Mouse (Mus musculus) liver, embryonic 11.5 days (tissue): ENCODE data around the gene Pbx1. TPM values are rescaled to one million over a fixed set of nuclear protein-coding genes. Genes with fewer than 3 reads are reported as not detected.

ENCODE experiments used
- ATAC-seq: fragments of 200-750 bp; cut with Nextera tagmentation; replicated peaks from 2 replicates; pipeline ENCODE4 v1.8.0; 2017; ENCODE audit warnings: moderate number of reproducible peaks, mild to moderate bottlenecking, moderate TSS enrichment, moderate library complexity; ENCODE audit not compliant: low FRiP score
- DNase-seq: peaks from one replicate; pipeline ENCODE4 v3.0.0-alpha.2; 2017; ENCODE audit warnings: low spot score
- H3K27ac ChIP-seq: fragments of 300-500 bp; sonication (generic); 2 replicates; pipeline ENCODE4 v1.5.1; 2014; ENCODE audit warnings: mild to moderate bottlenecking, low read depth, low read length, control low read depth
- H3K27me3 ChIP-seq: fragments of 300-500 bp; sonication (generic); replicated peaks from 2 replicates; pipeline ENCODE4 v1.6.1; 2014; ENCODE audit warnings: low read length, mixed read lengths; ENCODE audit not compliant: control insufficient read depth, insufficient read depth
- H3K36me3 ChIP-seq: fragments of 300-500 bp; sonication (generic); 2 replicates; pipeline ENCODE4 v1.6.1; 2014; ENCODE audit warnings: mild to moderate bottlenecking, low read length, moderate library complexity, mixed read lengths; ENCODE audit not compliant: control insufficient read depth, insufficient read depth
- H3K4me1 ChIP-seq: fragments of 300-500 bp; sonication (generic); replicated peaks from 2 replicates; pipeline ENCODE4 v1.6.1; 2014; ENCODE audit warnings: low read length, mixed read lengths; ENCODE audit not compliant: control insufficient read depth, insufficient read depth
- H3K4me2 ChIP-seq: fragments of 300-500 bp; sonication (generic); 2 replicates; pipeline ENCODE4 v1.6.1; 2014; ENCODE audit warnings: mild to moderate bottlenecking, control low read depth, moderate library complexity
- H3K4me3 ChIP-seq: fragments of 300-500 bp; sonication (generic); 2 replicates; pipeline ENCODE4 v1.5.1; 2014; ENCODE audit warnings: low read depth, low read length, control low read depth
- H3K9ac ChIP-seq: fragments of 300-500 bp; sonication (generic); 2 replicates; pipeline ENCODE4 v1.6.1; 2014; ENCODE audit warnings: low read depth, low read length, control low read depth
- H3K9me3 ChIP-seq: fragments of 300-500 bp; sonication (generic); 2 replicates; pipeline ENCODE4 v1.6.1; 2016; ENCODE audit warnings: low read length, inconsistent platforms, mixed read lengths; ENCODE audit not compliant: control insufficient read depth
- WGBS: fragments of 180-500 bp; shearing (Covaris S2); extraction: QIAGEN DNeasy Blood & Tissue Kit; methylation state at CpG from one replicate; pipeline ENCODE4 v1.1.7; 2014; 5-methylcytosine and 5-hydroxymethylcytosine counted together
- polyA plus RNA-seq: library from polyadenylated mRNA; unstranded; fragments of >200 nt; fragmentation: Nextera tagmentation; extraction: Ambion mirVana; gene quantifications from 2 replicates; pipeline ENCODE4 v1.2.1, GENCODE M21; 2014

The Pbx1 gene
- polyA plus RNA-seq, 1 experiment from 2014 or later = 17.0 TPM

- Histone ChIP-seq H3K4me3 (no peak overlapping the region), H3K27me3 (no peaks in the 10 kb centered on the region), H3K27ac (no peak overlapping the region), H3K4me1 (peaks cover 25% of the 10 kb centered on the region), H3K9ac (no peak overlapping the region), H3K4me2 (no peak overlapping the region; the same call in 1 of the 2 replicates), H3K9me3 (no peaks in the 10 kb centered on the region), H3K36me3 (no peaks in the 10 kb centered on the region)
- ATAC-seq (no peak), DNase-seq (no peak)
- 60% methylated on average over 7 of the region's 7 CpGs for WGBS
These were observed 107.6 kb downstream of the Pbx1 start for GRCm38 (mm10) chr1:168324306-168325085.

GRCm38 (mm10) chr1:168323436-168324108, 108.5 kb downstream of the Pbx1 start:
- Histone ChIP-seq H3K27ac (no peak overlapping the region), H3K27me3 (no peaks in the 10 kb centered on the region), H3K9ac (no peak overlapping the region), H3K4me1 (peaks cover 25% of the 10 kb centered on the region), H3K4me2 (peak overlapping the region; percentile 19; the same call in 1 of the 2 replicates), H3K4me3 (no peak overlapping the region), H3K36me3 (no peaks in the 10 kb centered on the region), H3K9me3 (no peaks in the 10 kb centered on the region)
- peak; percentile 66 for ATAC-seq
- 49% methylated on average over 12 of the region's 12 CpGs for WGBS
- DNase-seq = no peak

GRCm38 (mm10) chr1:168322892-168323291, 109.2 kb downstream of the Pbx1 start:
- H3K9me3 ChIP-seq = no peaks in the 10 kb centered on the region
- no peak overlapping the region for H3K27ac ChIP-seq
- 91% methylated on average over 1 of the region's 1 CpGs for WGBS
- no peak overlapping the region for H3K4me3 ChIP-seq
- no peak overlapping the region for H3K9ac ChIP-seq
- no peak overlapping the region for H3K4me2 ChIP-seq
- no peaks in the 10 kb centered on the region for H3K36me3 ChIP-seq
- H3K4me1 ChIP-seq = peaks cover 19% of the 10 kb centered on the region
- ATAC-seq (peak; percentile 32; the same call in 1 of the 2 replicates), DNase-seq (no peak)
- no peaks in the 10 kb centered on the region for H3K27me3 ChIP-seq

GRCm38 (mm10) chr1:168319695-168320094, 112.4 kb downstream of the Pbx1 start:
- WGBS = 82% methylated on average over 5 of the region's 5 CpGs
- ATAC-seq (no peak), DNase-seq (no peak)
- Histone ChIP-seq H3K9me3 (no peaks in the 10 kb centered on the region), H3K36me3 (no peaks in the 10 kb centered on the region), H3K27me3 (no peaks in the 10 kb centered on the region), H3K4me3 (no peak overlapping the region), H3K4me1 (peaks cover 14% of the 10 kb centered on the region), H3K27ac (no peak overlapping the region), H3K9ac (no peak overlapping the region), H3K4me2 (no peak overlapping the region)

GRCm38 (mm10) chr1:168318899-168319469, 113.1 kb downstream of the Pbx1 start:
- H3K9me3 ChIP-seq = no peaks in the 10 kb centered on the region
- no peaks in the 10 kb centered on the region for H3K36me3 ChIP-seq
- DNase-seq = no peak
- 69% methylated on average over 13 of the region's 13 CpGs for WGBS
- H3K27ac ChIP-seq = no peak overlapping the region
- no peak for ATAC-seq
- H3K9ac ChIP-seq = no peak overlapping the region
- H3K27me3 ChIP-seq = no peaks in the 10 kb centered on the region
- no peak overlapping the region for H3K4me2 ChIP-seq
- no peak overlapping the region for H3K4me3 ChIP-seq
- peaks cover 7% of the 10 kb centered on the region for H3K4me1 ChIP-seq

GRCm38 (mm10) chr1:168313772-168314171, 118.3 kb downstream of the Pbx1 start:
- Histone ChIP-seq H3K36me3 (0 out of 2 replicates have a peak, but pooled peaks cover 2% of the 10 kb centered on the region), H3K9ac (no peak overlapping the region), H3K27me3 (no peaks in the 10 kb centered on the region), H3K27ac (no peak overlapping the region), H3K4me2 (no peak overlapping the region), H3K4me3 (no peak overlapping the region), H3K9me3 (no peaks in the 10 kb centered on the region), H3K4me1 (peaks cover 22% of the 10 kb centered on the region)
- DNase-seq (no peak), ATAC-seq (no peak)

GRCm38 (mm10) chr1:168312710-168313447, 119.2 kb downstream of the Pbx1 start:
- Histone ChIP-seq H3K9ac (no peak overlapping the region), H3K36me3 (0 out of 2 replicates have a peak, but pooled peaks cover 2% of the 10 kb centered on the region), H3K27ac (peak overlapping the region; percentile 40; the same call in 1 of the 2 replicates), H3K27me3 (no peaks in the 10 kb centered on the region), H3K4me2 (peak overlapping the region; percentile 28; the same call in 1 of the 2 replicates), H3K4me1 (peaks cover 31% of the 10 kb centered on the region), H3K9me3 (no peaks in the 10 kb centered on the region), H3K4me3 (no peak overlapping the region)
- WGBS = 56% methylated on average over 7 of the region's 7 CpGs
- DNase-seq = no peak
- peak; percentile 82 for ATAC-seq

- DNase-seq (peak; percentile 47), ATAC-seq (peak; percentile 48)
- Histone ChIP-seq H3K36me3 (0 out of 2 replicates have a peak, but pooled peaks cover 2% of the 10 kb centered on the region), H3K4me3 (no peak overlapping the region), H3K9me3 (no peaks in the 10 kb centered on the region), H3K4me1 (peaks cover 44% of the 10 kb centered on the region), H3K27me3 (no peaks in the 10 kb centered on the region), H3K9ac (no peak overlapping the region), H3K27ac (peak overlapping the region; percentile 1; the same call in 1 of the 2 replicates), H3K4me2 (peak overlapping the region; percentile 47)
- WGBS = 49% methylated on average over 8 of the region's 8 CpGs
These were observed 123.0 kb downstream of the Pbx1 start for GRCm38 (mm10) chr1:168309101-168309521.
